Mouse (Mus musculus): ENCODE data around the gene Piga.

Gene Piga

GRCm38 (mm10) chrX:164419471-164419939, at the start of gene Piga:
Piga (plus strand) TSS chrX:164419787.
- DNase-seq (ENCODE audit: low spot score in 2 of 2), result peak; percentile 89 to 92

DNA sequence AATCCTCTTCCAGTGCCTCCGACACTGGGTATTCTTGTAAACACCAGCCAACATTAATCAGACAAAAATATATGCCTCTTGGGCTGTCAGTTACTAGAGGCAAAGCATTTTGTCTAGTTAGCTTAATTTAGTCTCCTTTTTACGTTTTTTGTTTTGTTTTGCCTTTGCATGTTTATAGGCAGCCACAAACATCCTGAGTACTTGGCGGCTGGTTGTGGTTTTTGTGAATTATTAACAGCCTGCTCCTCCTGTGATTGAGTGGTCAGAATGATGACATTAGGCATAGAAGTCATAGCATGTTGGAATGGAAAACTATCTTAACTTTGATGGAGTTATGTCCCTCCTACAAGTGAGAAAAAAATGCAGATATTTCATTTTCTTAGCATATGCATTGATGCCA, 49.0 kb upstream of the Piga start:
- no peak for DNase-seq (ENCODE audit: low spot score in 2 of 2)

DNA sequence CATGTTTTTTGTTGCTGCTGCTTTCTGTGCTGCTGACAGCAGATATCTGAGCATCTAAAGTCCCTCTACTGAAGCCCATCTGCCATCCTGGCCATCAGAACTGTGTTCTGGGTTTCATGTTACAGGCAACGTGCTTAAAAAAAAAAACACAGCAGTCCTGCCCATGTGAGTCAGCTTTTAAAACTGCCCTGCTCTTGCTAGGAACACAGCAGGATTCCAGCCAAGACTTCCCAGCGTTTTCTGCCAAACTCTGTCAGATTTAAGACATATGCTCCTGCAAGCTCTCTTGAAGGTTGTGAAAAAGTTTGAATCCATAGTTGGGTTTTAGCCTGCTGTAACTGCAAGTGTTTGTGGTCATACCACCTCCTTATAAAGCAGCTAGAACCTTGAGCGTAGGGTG, 46.5 kb upstream of the Piga start, which contains the start of gene Vegfd:
Gene Vegfd (plus strand): TSS at position 298 of the 400 bp plus-strand sequence.
- DNase-seq (ENCODE audit: low spot score in 2 of 2), result no peak

- DNase-seq (ENCODE audit: low spot score in 2 of 2), result peak; percentile 5 to 14
These were observed 45.0 kb upstream of the Piga start for GRCm38 (mm10) chrX:164374586-164374985.

DNA sequence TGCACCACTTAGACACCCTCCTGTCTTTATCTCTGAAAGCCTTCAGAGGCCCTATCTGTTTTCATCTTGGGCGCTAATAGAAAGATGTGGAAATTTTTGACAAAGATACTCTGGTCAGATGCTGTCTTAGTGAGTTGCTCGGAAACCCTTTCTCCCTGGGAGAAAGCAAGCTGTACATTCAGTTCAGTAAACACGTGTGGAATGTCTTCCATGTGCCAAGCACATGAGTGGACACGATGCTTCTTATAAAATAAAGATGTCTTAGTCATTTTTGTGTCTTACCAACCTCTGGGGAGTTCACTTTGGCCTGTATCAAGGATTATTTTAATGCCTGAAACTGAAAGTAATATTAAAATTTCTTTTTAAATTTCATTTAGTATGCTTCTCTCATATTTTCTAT, 39.9 kb upstream of the Piga start:
- no peak for DNase-seq (ENCODE audit: low spot score in 2 of 2)

GRCm38 (mm10) chrX:164381618-164382408, 37.8 kb upstream of the Piga start:
- peak; percentile 60 to 63 for DNase-seq (ENCODE audit: low spot score in 2 of 2)

- DNase-seq (ENCODE audit: low spot score in 2 of 2), result no peak
These were observed 25.5 kb upstream of the Piga start for GRCm38 (mm10) chrX:164394091-164394490.

- no peak for DNase-seq (ENCODE audit: low spot score in 2 of 2)
These were observed 21.1 kb upstream of the Piga start for GRCm38 (mm10) chrX:164398456-164398855.

DNA sequence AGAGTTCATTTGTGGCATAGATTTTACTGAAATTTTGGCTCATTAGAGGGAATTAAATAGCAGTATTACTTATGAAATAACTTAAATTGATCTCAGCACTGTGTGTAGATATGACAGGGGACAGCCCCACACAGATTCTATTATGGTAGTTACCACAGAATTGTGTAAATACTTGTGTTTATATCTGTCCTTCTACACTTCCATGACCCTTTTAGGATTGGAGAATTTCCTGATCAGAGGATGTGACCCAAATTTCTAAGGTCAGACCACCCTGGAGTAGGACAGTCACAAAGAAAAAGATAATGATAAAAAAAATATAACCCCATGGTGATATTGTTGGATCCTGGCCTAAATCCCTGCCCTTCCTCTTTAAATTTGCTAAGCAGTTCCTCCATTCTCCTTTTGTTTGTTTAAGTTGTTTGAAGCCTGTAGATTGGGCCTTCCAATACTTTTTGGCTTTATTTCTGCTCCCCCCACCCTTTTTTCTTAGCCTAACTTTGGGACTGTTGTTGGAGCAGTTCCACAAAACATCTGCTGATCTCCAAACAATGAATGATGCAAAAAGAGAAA, 14.4 kb upstream of the Piga start:
- no peak for DNase-seq (ENCODE audit: low spot score in 2 of 2)

GRCm38 (mm10) chrX:164406133-164407022, 13.2 kb upstream of the Piga start:
- DNase-seq (ENCODE audit: low spot score in 2 of 2), result peak in 1 of 2 experiments; percentile 1

GRCm38 (mm10) chrX:164408301-164408927, 11.2 kb upstream of the Piga start:
- no peak for DNase-seq (ENCODE audit: low spot score in 2 of 2)

DNA sequence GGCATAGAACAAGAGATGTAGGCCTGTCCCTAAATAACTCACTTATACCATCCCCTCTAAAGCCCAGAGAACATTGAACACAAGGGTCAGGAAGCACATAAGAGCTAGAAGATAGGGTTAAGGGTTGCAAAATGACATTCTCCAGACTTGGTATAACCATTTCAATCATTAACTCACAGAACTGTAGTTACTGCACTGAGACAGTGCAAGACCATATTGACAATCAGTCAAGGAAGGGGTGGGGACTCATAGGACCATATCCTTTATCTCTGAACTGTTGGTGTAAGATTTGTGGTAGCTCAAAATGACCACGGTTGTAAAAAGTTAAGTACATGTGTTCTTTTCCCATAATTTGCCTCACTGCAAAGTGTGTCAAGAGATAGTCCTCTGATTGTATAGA, 9.0 kb upstream of the Piga start:
- DNase-seq (ENCODE audit: low spot score in 2 of 2), result no peak

GRCm38 (mm10) chrX:164416803-164417202, 2.8 kb upstream of the Piga start:
- no peak for DNase-seq (ENCODE audit: low spot score in 2 of 2)

- DNase-seq (ENCODE audit: low spot score in 2 of 2), result no peak
These were observed 1.6 kb upstream of the Piga start for GRCm38 (mm10) chrX:164418008-164418407.

DNA sequence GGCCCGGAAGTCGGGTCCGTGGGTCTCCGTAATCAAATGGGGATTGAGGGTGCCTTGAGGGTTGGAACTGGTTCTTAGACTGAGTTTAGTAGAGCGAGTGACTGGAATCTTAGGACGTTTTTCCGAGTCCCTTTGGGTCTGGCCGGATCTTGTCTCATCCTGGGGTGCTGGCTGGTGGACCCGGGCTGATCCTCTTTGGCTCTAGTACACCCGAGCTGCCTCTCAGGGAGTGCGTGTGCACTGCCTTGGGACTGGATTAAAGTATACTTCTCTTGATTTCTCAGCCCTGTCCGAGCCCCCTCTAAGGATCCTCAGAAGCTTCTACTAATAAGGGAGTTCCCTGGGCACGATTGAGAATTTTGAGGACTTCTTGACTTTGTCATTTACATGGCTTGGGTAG, 368 bp downstream of the Piga start:
- DNase-seq (ENCODE audit: low spot score in 2 of 2), result no peak

DNA sequence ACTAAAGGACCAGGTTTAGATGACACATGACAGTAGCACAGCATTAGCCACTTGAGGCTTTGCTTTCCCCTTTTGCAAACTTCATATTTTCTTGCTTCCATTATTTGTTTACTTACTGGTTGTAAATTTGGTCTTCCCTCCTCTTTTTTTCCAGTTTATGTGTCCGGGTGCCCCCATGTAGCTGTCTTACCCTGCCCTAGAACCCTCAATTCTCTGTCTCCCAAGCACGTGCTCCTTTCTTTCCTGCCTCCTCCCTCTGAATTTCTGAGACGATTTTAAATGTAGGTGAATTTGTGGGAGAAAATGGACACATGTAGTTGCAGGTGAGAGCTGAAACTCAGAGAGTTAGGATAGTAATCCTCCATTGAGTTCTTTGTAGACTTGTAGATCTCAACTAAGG, 931 bp downstream of the Piga start:
- DNase-seq (ENCODE audit: low spot score in 2 of 2), result no peak

GRCm38 (mm10) chrX:164424821-164425220, 5.2 kb downstream of the Piga start:
- no peak for DNase-seq (ENCODE audit: low spot score in 2 of 2)

- no peak for DNase-seq (ENCODE audit: low spot score in 2 of 2)
These were observed 7.7 kb downstream of the Piga start for GRCm38 (mm10) chrX:164427295-164427694.

DNA sequence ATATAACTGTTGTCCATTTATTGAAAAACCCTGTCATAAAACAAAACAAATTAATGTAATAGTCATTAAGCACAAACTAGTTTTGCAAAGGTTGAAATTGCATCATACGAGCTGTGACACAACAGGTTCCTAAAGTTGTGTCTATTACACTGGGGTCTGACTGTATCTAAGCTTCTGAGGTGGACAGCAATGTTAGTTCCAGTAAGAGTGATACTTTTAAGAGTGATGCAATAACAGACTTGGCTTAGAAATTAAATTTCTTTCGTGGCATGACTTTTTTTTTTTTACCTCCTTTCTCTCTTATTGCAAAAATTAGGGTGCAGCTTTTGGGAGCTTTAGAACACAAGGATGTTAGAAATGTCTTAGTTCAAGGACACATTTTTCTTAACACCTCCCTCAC, 8.6 kb downstream of the Piga start:
- DNase-seq (ENCODE audit: low spot score in 2 of 2), result no peak

- no peak for DNase-seq (ENCODE audit: low spot score in 2 of 2)
These were observed 11.0 kb downstream of the Piga start for GRCm38 (mm10) chrX:164430621-164431020.

- DNase-seq (ENCODE audit: low spot score in 2 of 2), result no peak
These were observed 11.5 kb downstream of the Piga start for GRCm38 (mm10) chrX:164431133-164431532.

GRCm38 (mm10) chrX:164431541-164431940, 12.0 kb downstream of the Piga start:
- no peak for DNase-seq (ENCODE audit: low spot score in 2 of 2)
